Mouse (Mus musculus) kidney, embryonic 14.5 days (tissue): ENCODE results near the gene Hes7. TPM values are rescaled to one million over a fixed set of nuclear protein-coding genes. Genes with fewer than 3 reads are reported as not detected.

Source experiments
- ATAC-seq: fragments of 200-750 bp; cut with Nextera tagmentation; 2 replicates; pipeline ENCODE4 v1.8.0; 2017; ENCODE audit warnings: moderate number of reproducible peaks, mild to moderate bottlenecking, moderate TSS enrichment, moderate library complexity; ENCODE audit not compliant: low FRiP score, low TSS enrichment
- H3K27ac ChIP-seq: fragments of 300-500 bp; sonication (generic); 2 replicates; pipeline ENCODE4 v1.5.1; 2014; ENCODE audit warnings: low read depth, mild to moderate bottlenecking, low read length, moderate library complexity, mixed read lengths
- H3K27me3 ChIP-seq: fragments of 300-500 bp; sonication (generic); 2 replicates; pipeline ENCODE4 v1.6.1; 2014; ENCODE audit warnings: mild to moderate bottlenecking, low read length; ENCODE audit not compliant: control insufficient read depth, insufficient read depth
- H3K36me3 ChIP-seq: fragments of 300-500 bp; sonication (generic); 2 replicates; pipeline ENCODE4 v1.6.1; 2014; ENCODE audit warnings: low read length, mixed read lengths; ENCODE audit not compliant: control insufficient read depth, insufficient read depth
- H3K4me1 ChIP-seq: fragments of 300-500 bp; sonication (generic); 2 replicates; pipeline ENCODE4 v1.6.1; 2014; ENCODE audit warnings: low read length, mixed read lengths; ENCODE audit not compliant: control insufficient read depth, insufficient read depth
- H3K4me2 ChIP-seq: fragments of 300-500 bp; sonication (generic); replicated peaks from 2 replicates; pipeline ENCODE4 v1.6.1; 2014; ENCODE audit warnings: low read depth, mild to moderate bottlenecking, low read length
- H3K4me3 ChIP-seq: fragments of 300-500 bp; sonication (generic); 2 replicates; pipeline ENCODE4 v1.5.1; 2014; ENCODE audit warnings: mild to moderate bottlenecking, low read length
- H3K9ac ChIP-seq: fragments of 300-500 bp; sonication (generic); 2 replicates; pipeline ENCODE4 v1.6.1; 2014; ENCODE audit warnings: low read depth, mild to moderate bottlenecking, low read length, moderate library complexity
- H3K9me3 ChIP-seq: fragments of 300-500 bp; sonication (generic); 2 replicates; pipeline ENCODE4 v1.6.1; 2016; ENCODE audit warnings: low read length; ENCODE audit not compliant: control insufficient read depth
- WGBS: fragments of 180-500 bp; shearing (Covaris S2); extraction: QIAGEN DNeasy Blood & Tissue Kit; methylation state at CpG from one replicate; pipeline ENCODE4 v1.1.7; 2014; 5-methylcytosine and 5-hydroxymethylcytosine counted together
- polyA plus RNA-seq: library from polyadenylated mRNA; unstranded; fragments of >200 nt; fragmentation: Nextera tagmentation; extraction: Ambion mirVana; gene quantifications from 2 replicates; pipeline ENCODE4 v1.2.1, GENCODE M21; 2014

Hes7 gene
- polyA plus RNA-seq, 1 experiment from 2014 or later: 0.23 TPM

DNA sequence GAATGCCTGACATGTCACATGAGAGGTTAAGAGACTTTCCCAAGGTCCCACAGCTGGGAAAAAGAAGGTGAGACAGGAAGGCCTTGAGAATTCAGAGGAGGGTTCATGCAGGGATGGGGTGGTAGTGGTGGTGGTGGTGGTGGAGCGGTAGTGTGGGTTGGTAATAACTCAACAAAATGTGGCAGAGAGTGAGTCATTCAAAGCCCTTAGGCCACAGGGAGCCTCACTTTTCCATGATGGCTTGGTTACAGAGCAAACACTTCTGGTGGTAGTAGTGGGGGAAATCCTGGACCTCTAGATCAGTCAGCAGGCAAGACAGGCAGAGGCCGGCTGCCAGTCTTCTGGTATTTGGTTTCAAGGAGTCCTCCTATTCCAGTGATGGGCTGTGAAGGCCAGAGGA lies 52.4 kb downstream of the Hes7 start:
- no peak overlapping the region for H3K4me2 ChIP-seq
- no peak for ATAC-seq
- 73% methylated on average over 2 of the region's 2 CpGs for WGBS
- H3K27ac ChIP-seq: no peak overlapping the region
- no peaks in the 10 kb centered on the region for H3K27me3 ChIP-seq
- no peaks in the 10 kb centered on the region for H3K36me3 ChIP-seq
- H3K9ac ChIP-seq: no peak overlapping the region
- 0 out of 2 replicates have a peak, but pooled peaks cover 3% of the 10 kb centered on the region for H3K4me1 ChIP-seq
- H3K4me3 ChIP-seq: no peak overlapping the region
- H3K9me3 ChIP-seq: no peaks in the 10 kb centered on the region

Other genes starting within 250 kb of the Hes7 start
- gene Ndel1, start 248.5 kb upstream of the Hes7 start, polyA plus RNA-seq: 46.7 and 70.6 TPM in 2 replicates
- gene Rnf222, start 231.9 kb upstream of the Hes7 start, polyA plus RNA-seq: 0.05 and 0.06 TPM in 2 replicates
- gene Rpl26, start 218.8 kb upstream of the Hes7 start, polyA plus RNA-seq: 1,184 and 1,677 TPM in 2 replicates
- gene Odf4, start 193.3 kb upstream of the Hes7 start, polyA plus RNA-seq: not detected in 2 replicates
- gene Arhgef15, start 162.9 kb upstream of the Hes7 start, polyA plus RNA-seq: 10.2 and 15.9 TPM in 2 replicates
- 3.4 and 4.5 TPM in 2 replicates for gene Slc25a35, start 152.3 kb upstream of the Hes7 start, polyA plus RNA-seq
- 68.7 and 95.2 TPM in 2 replicates for gene Rangrf, start 145.2 kb upstream of the Hes7 start, polyA plus RNA-seq
- gene Pfas, start 111.9 kb upstream of the Hes7 start, polyA plus RNA-seq: 33.7 and 47.7 TPM in 2 replicates
- gene Ctc1, start 104.5 kb upstream of the Hes7 start, polyA plus RNA-seq: 44.2 and 62.3 TPM in 2 replicates
- 145 and 155 TPM in 2 replicates for gene Aurkb, start 74.8 kb upstream of the Hes7 start, polyA plus RNA-seq
- 6.6 and 7.5 TPM in 2 replicates for gene Borcs6, start 60.7 kb upstream of the Hes7 start, polyA plus RNA-seq
- 62.2 and 73.8 TPM in 2 replicates for gene Tmem107, start 49.6 kb upstream of the Hes7 start, polyA plus RNA-seq
- gene Vamp2, start 31.9 kb upstream of the Hes7 start, polyA plus RNA-seq: 57.5 and 86.5 TPM in 2 replicates
- 6.1 and 8.9 TPM in 2 replicates for gene Per1, start 25.2 kb upstream of the Hes7 start, polyA plus RNA-seq
- gene 9130213A22Rik, start 2.2 kb downstream of the Hes7 start, polyA plus RNA-seq: 0.11 and 0.43 TPM in 2 replicates
- gene Aloxe3, start 5.5 kb downstream of the Hes7 start, polyA plus RNA-seq: 0.54 and 1.1 TPM in 2 replicates
- gene Alox12b, start 36.6 kb downstream of the Hes7 start, polyA plus RNA-seq: 0.23 and 0.28 TPM in 2 replicates
- 0.24 and 0.36 TPM in 2 replicates for gene Alox8, start 77.4 kb downstream of the Hes7 start, polyA plus RNA-seq
- gene Gucy2e, start 116.6 kb downstream of the Hes7 start, polyA plus RNA-seq: 0.07 and 0.11 TPM in 2 replicates
- gene Cntrob, start 203.4 kb downstream of the Hes7 start, polyA plus RNA-seq: 18.4 and 20.1 TPM in 2 replicates
- 175 and 217 TPM in 2 replicates for gene Trappc1, start 203.6 kb downstream of the Hes7 start, polyA plus RNA-seq
- 1.4 and 3.2 TPM in 2 replicates for gene Kcnab3, start 205.9 kb downstream of the Hes7 start, polyA plus RNA-seq
- gene Rnf227, start 220.1 kb downstream of the Hes7 start, polyA plus RNA-seq: 16.4 and 17.6 TPM in 2 replicates
- gene Chd3, start 249.0 kb downstream of the Hes7 start, polyA plus RNA-seq: 56.7 and 59.7 TPM in 2 replicates